Mouse (Mus musculus) left cerebral cortex, adult 2 months (tissue): ENCODE measurements at regions not wholly inside any gene's neighbourhood (a gene's known extent, or its start where the extent isn't known, plus 50 kb on each side); places are given as distances from the start of the nearest gene placed in this dataset.

Experiments used
- DNase-seq, 2 experiments: peaks; one replicate each; pipeline ENCODE4 v3.0.0; 2021 to 2022; ENCODE audit warnings: low spot score in 2 of 2, mixed read lengths in 1 of 2; ENCODE audit errors: extremely low spot score in 1 of 2
- H3K27ac ChIP-seq: fragments of 200-600 bp; 2 replicates; pipeline ENCODE4 v1.8.1; 2022
- H3K4me3 ChIP-seq: fragments of 200-600 bp; 2 replicates; pipeline ENCODE4 v1.8.1; 2022
- CTCF ChIP-seq: fragments of 200-600 bp; IDR thresholded peaks from 2 replicates; pipeline ENCODE4 v1.8.1; 2022; ENCODE audit warnings: antibody characterized with exemption, mild to moderate bottlenecking, moderate library complexity
- intact Hi-C: fragments of 180-260 bp; cut with DNase I; formaldehyde crosslinking; loops from one replicate; pipeline ENCODE4 v1.15.1; 2025

GRCm38 (mm10) chr3:37987007-37987774 is 262.9 kb upstream of the Gm5148 start:
- no peak for DNase-seq
- intact Hi-C loops = no loop called here
- Histone ChIP-seq H3K4me3 (no peak overlapping the region), H3K27ac (no peak overlapping the region)
- no peak for TF ChIP-seq CTCF

DNA sequence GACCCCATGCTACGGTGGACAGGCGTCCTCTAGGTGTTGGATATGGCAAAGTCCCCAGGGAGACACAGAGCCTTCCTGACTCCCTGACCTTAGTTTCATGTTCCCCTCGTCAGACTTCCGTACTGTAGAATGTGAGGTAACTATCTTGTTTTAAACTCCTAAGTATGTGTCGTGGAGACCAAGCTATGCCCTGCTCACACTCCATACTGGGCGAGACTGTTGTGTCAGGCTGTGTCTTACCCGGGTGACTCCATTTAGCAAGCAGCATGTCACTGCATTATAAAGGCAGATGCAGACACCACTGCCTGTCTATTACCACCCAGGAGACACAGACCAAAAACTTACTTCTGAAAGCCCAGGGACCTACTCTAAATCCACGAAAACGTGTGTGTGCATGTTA is 260.4 kb upstream of the Gm5148 start:
- DNase-seq = no peak
- intact Hi-C loops = no loop called here
- Histone ChIP-seq H3K4me3 (no peak overlapping the region), H3K27ac (no peak overlapping the region)
- TF ChIP-seq CTCF = no peak

GRCm38 (mm10) chr3:37981481-37982180 is 257.3 kb upstream of the Gm5148 start:
- H3K27ac ChIP-seq = no peak overlapping the region
- TF ChIP-seq CTCF = no peak
- H3K4me3 ChIP-seq = no peak overlapping the region
- no peak for DNase-seq
- intact Hi-C loops = no loop called here

DNA sequence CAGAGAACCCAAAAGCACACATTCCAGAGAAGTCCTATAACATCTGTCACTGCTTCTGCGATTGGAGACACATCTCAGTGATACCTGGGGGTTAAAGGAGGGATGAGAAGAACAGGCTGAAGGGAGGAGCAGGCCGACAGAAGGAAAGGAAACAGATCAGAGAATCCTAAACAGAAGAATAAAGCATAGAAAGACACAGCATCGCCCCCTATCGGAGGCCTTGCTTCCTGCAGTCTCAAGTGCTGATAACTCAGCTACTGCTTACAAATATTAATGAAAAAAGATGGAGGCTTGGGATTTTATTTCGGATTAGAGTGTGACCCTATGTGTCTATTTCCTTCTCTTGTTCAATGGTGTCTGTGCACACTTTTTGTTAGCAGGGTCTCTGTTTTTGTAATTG is 255.6 kb upstream of the Gm5148 start:
- intact Hi-C loops = loop anchor here (5.0 kb wide), 1 partner anchor 338 kb away; no protein-coding TSS in a partner anchor
- DNase-seq = no peak
- peak; percentile 52 for TF ChIP-seq CTCF
- Histone ChIP-seq H3K27ac (no peak overlapping the region), H3K4me3 (no peak overlapping the region)

DNA sequence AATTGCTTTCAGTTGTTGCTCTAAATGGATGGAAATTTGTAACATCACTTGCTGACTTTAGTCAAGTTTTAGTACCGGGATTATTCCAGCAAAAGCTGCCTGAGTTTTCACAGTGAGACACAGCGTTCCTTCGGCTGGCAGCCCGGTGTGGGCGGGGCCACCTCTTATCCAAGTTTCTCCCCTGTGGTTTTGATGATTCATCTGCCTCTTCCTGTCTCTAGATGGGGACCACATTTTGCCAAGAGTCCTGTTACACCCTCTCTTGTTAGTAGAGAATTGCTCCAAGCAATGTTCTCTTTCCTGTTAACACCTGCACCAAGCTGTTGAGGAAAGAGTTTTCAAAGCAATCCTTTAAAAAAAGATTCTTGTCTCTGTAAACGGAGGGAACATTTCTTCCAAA is 254.2 kb upstream of the Gm5148 start:
- no peak overlapping the region for H3K27ac ChIP-seq
- DNase-seq = peak; percentile 67 to 77
- no peak overlapping the region for H3K4me3 ChIP-seq
- no peak for TF ChIP-seq CTCF
- intact Hi-C loops = loop anchor here (1.0 to 5.0 kb wide), 2 partner anchors 162 to 336 kb away; no protein-coding TSS in a partner anchor

GRCm38 (mm10) chr3:37977453-37977852 is 253.2 kb upstream of the Gm5148 start:
- Histone ChIP-seq H3K4me3 (no peak overlapping the region), H3K27ac (no peak overlapping the region)
- intact Hi-C loops = loop anchor here (5.0 kb wide), 1 partner anchor 335 kb away; no protein-coding TSS in a partner anchor
- no peak for DNase-seq
- no peak; the same call in 1 of the 2 replicates for TF ChIP-seq CTCF

- H3K4me3 ChIP-seq = no peak overlapping the region
- peak; percentile 13 to 18 for DNase-seq
- intact Hi-C loops = loop anchor here (5.0 kb wide), 1 partner anchor 334 kb away; no protein-coding TSS in a partner anchor
- TF ChIP-seq CTCF = no peak
- H3K27ac ChIP-seq = no peak overlapping the region
These were observed 252.3 kb upstream of the Gm5148 start for GRCm38 (mm10) chr3:37976566-37976965.

GRCm38 (mm10) chr3:37975194-37975756 is 251.0 kb upstream of the Gm5148 start:
- no peak for TF ChIP-seq CTCF
- no peak for DNase-seq
- Histone ChIP-seq H3K4me3 (no peak overlapping the region), H3K27ac (no peak overlapping the region)
- intact Hi-C loops = loop anchor here (5.0 kb wide), 1 partner anchor 333 kb away; no protein-coding TSS in a partner anchor

DNA sequence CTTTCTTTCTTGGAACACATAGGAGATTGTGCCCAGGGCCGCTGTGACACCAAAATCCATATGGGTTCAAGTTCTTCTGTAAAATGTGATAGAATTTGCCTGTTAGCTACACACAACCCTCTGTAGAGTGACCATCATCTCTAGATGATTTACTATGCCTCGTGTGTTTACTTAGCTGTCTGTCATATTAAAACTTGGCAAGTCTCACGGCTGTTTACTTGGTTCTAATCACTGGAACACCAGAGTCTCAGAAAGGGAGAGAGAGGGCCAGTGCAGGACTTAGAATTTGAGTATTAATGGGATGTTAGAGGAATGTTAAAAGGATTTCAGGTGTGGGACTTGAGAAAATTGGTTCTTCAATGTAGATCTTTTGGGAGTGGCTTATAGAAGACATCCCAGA is 248.6 kb upstream of the Gm5148 start:
- Histone ChIP-seq H3K27ac (no peak overlapping the region), H3K4me3 (no peak overlapping the region)
- DNase-seq = no peak
- TF ChIP-seq CTCF = no peak
- intact Hi-C loops = no loop called here

DNA sequence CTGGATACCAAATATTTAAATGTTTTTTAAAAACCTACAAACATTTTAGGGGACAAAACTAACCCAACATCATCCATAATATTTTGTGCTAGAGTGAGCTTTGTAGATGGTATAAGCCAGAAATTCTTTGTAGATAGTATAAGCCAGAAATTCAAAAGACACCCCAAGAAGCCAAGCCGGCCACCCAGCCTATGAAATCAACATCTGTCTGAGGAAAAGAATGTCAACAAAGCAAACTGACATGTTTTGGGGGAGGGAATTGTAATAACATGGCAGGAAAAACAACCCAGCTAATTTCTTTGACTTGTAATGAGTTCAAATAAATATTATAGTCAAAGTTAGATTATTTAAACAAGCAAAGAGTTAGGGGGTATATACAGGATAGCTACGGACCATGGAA is 246.9 kb upstream of the Gm5148 start:
- Histone ChIP-seq H3K27ac (no peak overlapping the region), H3K4me3 (no peak overlapping the region)
- no peak for DNase-seq
- intact Hi-C loops = no loop called here
- TF ChIP-seq CTCF = no peak

DNA sequence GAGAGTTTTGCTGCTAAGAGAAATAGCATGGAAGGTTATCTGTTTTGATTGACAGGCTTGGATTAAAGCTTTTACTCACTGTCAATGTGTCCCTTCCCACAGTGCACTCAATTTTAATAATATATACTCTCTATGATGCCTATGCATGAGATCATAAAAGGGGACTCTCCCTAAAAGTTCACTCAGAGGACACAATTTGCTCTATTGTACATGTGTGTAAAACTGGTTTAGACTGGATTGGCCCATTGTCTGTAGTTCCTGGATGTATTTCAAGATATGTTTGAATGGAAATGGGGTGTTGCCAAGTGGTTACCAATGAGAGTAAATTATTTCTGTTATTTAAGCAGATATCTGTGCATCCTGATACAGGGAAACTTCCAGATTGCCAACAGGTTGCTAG is 244.4 kb upstream of the Gm5148 start:
- no peak for TF ChIP-seq CTCF
- no peak overlapping the region for H3K4me3 ChIP-seq
- intact Hi-C loops = loop anchor here (10.0 kb wide), 1 partner anchor 236 kb away; no protein-coding TSS in a partner anchor
- H3K27ac ChIP-seq = no peak overlapping the region
- DNase-seq = no peak

DNA sequence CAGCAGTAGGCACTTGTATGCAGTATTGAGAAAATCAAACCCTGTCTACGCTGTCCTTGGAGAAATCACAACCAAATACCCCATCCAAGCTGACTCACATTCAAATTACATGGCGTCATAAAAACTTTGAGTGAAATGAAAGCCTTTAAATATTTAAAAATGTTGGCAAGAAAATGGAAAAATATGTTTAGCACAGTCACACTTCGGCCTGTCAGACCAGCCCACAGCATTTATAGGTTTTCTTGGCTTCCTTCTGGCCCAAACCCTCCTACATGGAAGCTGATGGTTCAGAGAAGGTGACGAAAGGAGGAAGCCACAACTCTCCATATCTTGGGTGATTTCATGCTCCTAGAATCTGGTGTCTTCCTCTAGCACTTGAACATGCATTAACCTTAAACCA is 240.9 kb upstream of the Gm5148 start:
- Histone ChIP-seq H3K27ac (no peak overlapping the region), H3K4me3 (no peak overlapping the region)
- intact Hi-C loops = loop anchor here (10.0 kb wide), 1 partner anchor 240 kb away; no protein-coding TSS in a partner anchor
- DNase-seq = no peak
- no peak for TF ChIP-seq CTCF
